In the genomic region with DNA sequence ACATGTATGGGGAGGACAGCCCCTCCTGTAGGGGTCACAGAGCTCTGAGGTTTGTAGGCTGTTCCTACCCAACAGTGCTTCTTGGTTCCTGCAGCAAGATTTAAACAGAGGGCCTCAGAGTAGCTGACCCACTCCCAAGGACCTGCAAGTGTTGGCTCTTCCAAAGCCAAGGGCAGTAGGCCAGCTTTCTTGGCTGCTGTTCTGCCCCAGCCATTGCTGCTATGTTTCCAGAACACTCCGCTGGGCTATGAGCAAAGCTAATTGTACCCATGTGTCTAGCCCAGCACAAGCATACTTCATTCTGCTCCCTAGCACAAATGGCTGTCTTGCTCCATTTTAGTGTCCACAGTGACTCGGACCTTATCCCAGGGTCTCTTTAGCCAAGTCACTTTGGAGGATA, we compare ENCODE assay signal across 11 mouse cellular contexts. TPM values are rescaled to one million over a fixed set of nuclear protein-coding genes. Genes with fewer than 3 reads are reported as not detected.
DNase-seq lines count a peak whose midpoint lies in the region; ATAC-seq lines count a peak whose summit lies in the region.
"Had no signal": no experiment of that assay in that cellular context is flagged by ENCODE, and none has a peak within 500 bp of the region (broad histone marks: within the 10 kb centered on the region; RNA-seq: fewer than 3 reads in every experiment).

No protein-coding gene starts in this region.

- no peak overlapping the region for H3K4me3 ChIP-seq in embryonic facial prominence, embryonic 15.5 days (replicated peaks)
- H3K4me3 ChIP-seq: embryonic facial prominence, embryonic 13.5 days; neural tube, embryonic 12.5 days had no signal

- H3K4me2 ChIP-seq in embryonic facial prominence, embryonic 15.5 days (replicated peaks) = no peak overlapping the region
- H3K4me2 ChIP-seq: embryonic facial prominence, embryonic 13.5 days; neural tube, embryonic 12.5 days had no signal

- 66% methylated on average over 2 of the region's 2 CpGs for WGBS in embryonic facial prominence, embryonic 15.5 days

- 0 out of 2 replicates have a peak, but pooled peaks cover 6% of the 10 kb centered on the region for H3K36me3 ChIP-seq in embryonic facial prominence, embryonic 15.5 days
- H3K36me3 ChIP-seq: neural tube, embryonic 12.5 days had no signal

- ATAC-seq in embryonic facial prominence, embryonic 15.5 days (ENCODE audit: insufficient number of reproducible peaks, low FRiP score, low TSS enrichment, low read depth) = no peak
- ATAC-seq in megakaryocyte-erythroid progenitor cell, adult 5-6 weeks (replicated peaks; ENCODE audit: low FRiP score, low TSS enrichment, poor library complexity, severe bottlenecking) = no peak
- ATAC-seq: Patski had no signal

- peak; percentile 61 for DNase-seq in layer of hippocampus, adult 11-12 months (ENCODE audit: low spot score)
- DNase-seq in layer of hippocampus, adult 9-10 months (ENCODE audit: low spot score) = no peak
- DNase-seq in layer of hippocampus, adult 9-11 months = peak; percentile 62
- peak; percentile 18 for DNase-seq in ovary, postnatal 10 days (ENCODE audit: low spot score)
- no peak for DNase-seq in neural tube, embryonic 10.5 days (ENCODE audit: extremely low spot score, low spot score)
- no peak for DNase-seq in urinary bladder, postnatal 10 days (ENCODE audit: low spot score)

- H3K27ac ChIP-seq in embryonic facial prominence, embryonic 15.5 days (replicated peaks) = peak overlapping the region; percentile 44; the same call in 1 of the 2 replicates
- H3K27ac ChIP-seq: embryonic facial prominence, embryonic 13.5 days; neural tube, embryonic 12.5 days had no signal

- H3K27me3 ChIP-seq in embryonic facial prominence, embryonic 15.5 days = no peaks in the 10 kb centered on the region
- H3K27me3 ChIP-seq: embryonic facial prominence, embryonic 13.5 days; neural tube, embryonic 12.5 days had no signal

- no peaks in the 10 kb centered on the region for H3K9me3 ChIP-seq in embryonic facial prominence, embryonic 15.5 days (replicated peaks)
- H3K9me3 ChIP-seq: embryonic facial prominence, embryonic 13.5 days; neural tube, embryonic 12.5 days had no signal

- H3K4me1 ChIP-seq in embryonic facial prominence, embryonic 15.5 days = peaks cover 31% of the 10 kb centered on the region
- H3K4me1 ChIP-seq: embryonic facial prominence, embryonic 13.5 days; neural tube, embryonic 12.5 days had no signal

- H3K9ac ChIP-seq in embryonic facial prominence, embryonic 15.5 days = no peak overlapping the region
- H3K9ac ChIP-seq: embryonic facial prominence, embryonic 13.5 days; neural tube, embryonic 12.5 days had no signal

RNA-seq across cellular contexts. Expression of a gene that starts 40.3 kb away (rescaled TPM):
- polyA plus RNA-seq in embryonic facial prominence, embryonic 15.5 days (2015; fragmentation: Nextera tagmentation; extraction: Ambion mirVana) = 37.3 and 44.0 TPM in 2 replicates
- not detected in 2 replicates for total RNA-seq in megakaryocyte-erythroid progenitor cell, adult 5-6 weeks (2014; fragmentation: Nextera tagmentation)
- total RNA-seq in megakaryocyte-erythroid progenitor cell, adult 5-6 weeks (2017) = not detected in 2 replicates
- polyA plus RNA-seq: Patski had no signal

Comparison
In these comparisons a context has a peak if more than half of its experiments do, and no peak if none do; other contexts are left out.
1. DNase-seq: peak in layer of hippocampus, adult 11-12 months (single experiment), layer of hippocampus, adult 9-11 months (single experiment) and ovary, postnatal 10 days (single experiment); none in layer of hippocampus, adult 9-10 months (single experiment), neural tube, embryonic 10.5 days (single experiment) and urinary bladder, postnatal 10 days (single experiment).